Mouse (Mus musculus) lung, postnatal 0 days (tissue): ENCODE data around the gene Ppp1r9a. TPM values are rescaled to one million over a fixed set of nuclear protein-coding genes. Genes with fewer than 3 reads are reported as not detected.

ENCODE experiments used
- ATAC-seq: fragments of 200-750 bp; cut with Nextera tagmentation; 2 replicates; pipeline ENCODE4 v1.8.0; 2017; ENCODE audit warnings: moderate library complexity
- DNase-seq: peaks from one replicate; pipeline ENCODE4 v3.0.0-alpha.2; 2016; ENCODE audit warnings: low spot score
- H3K27ac ChIP-seq: fragments of 300-500 bp; sonication (generic); 2 replicates; pipeline ENCODE4 v1.5.1; 2014; ENCODE audit warnings: antibody characterized with exemption, mild to moderate bottlenecking, low read length, mixed read lengths
- H3K27me3 ChIP-seq: fragments of 300-500 bp; sonication (generic); replicated peaks from 2 replicates; pipeline ENCODE4 v1.6.1; 2014; ENCODE audit warnings: low read length, mixed read lengths; ENCODE audit not compliant: insufficient read depth
- H3K36me3 ChIP-seq: fragments of 300-500 bp; sonication (generic); 2 replicates; pipeline ENCODE4 v1.6.1; 2014; ENCODE audit warnings: low read length, mixed read lengths; ENCODE audit not compliant: insufficient read depth
- H3K4me1 ChIP-seq: fragments of 300-500 bp; sonication (generic); 2 replicates; pipeline ENCODE4 v1.6.1; 2014; ENCODE audit warnings: antibody characterized with exemption, low read depth, low read length, mixed read lengths; ENCODE audit not compliant: insufficient read depth
- H3K4me2 ChIP-seq: fragments of 300-500 bp; sonication (generic); replicated peaks from 2 replicates; pipeline ENCODE4 v1.6.1; 2014; ENCODE audit warnings: low read depth, mild to moderate bottlenecking, low read length, moderate library complexity, mixed read lengths
- H3K4me3 ChIP-seq: fragments of 300-500 bp; sonication (generic); 2 replicates; pipeline ENCODE4 v1.5.1; 2014; ENCODE audit warnings: low read depth, low read length
- H3K9ac ChIP-seq: fragments of 300-500 bp; sonication (generic); replicated peaks from 2 replicates; pipeline ENCODE4 v1.6.1; 2014; ENCODE audit warnings: low read depth, mild to moderate bottlenecking
- H3K9me3 ChIP-seq: fragments of 300-500 bp; sonication (generic); 2 replicates; pipeline ENCODE4 v1.6.1; 2016; ENCODE audit warnings: low read length, mixed read lengths
- CTCF ChIP-seq: IDR thresholded peaks from 2 replicates; pipeline ENCODE4 v1.5.1; 2016; ENCODE audit warnings: antibody characterized with exemption, mild to moderate bottlenecking
- EP300 ChIP-seq: IDR thresholded peaks from 2 replicates; pipeline ENCODE4 v1.6.1; 2016; ENCODE audit warnings: antibody characterized with exemption, mild to moderate bottlenecking, control low read depth
- WGBS: fragments of 180-500 bp; shearing (Covaris S2); extraction: QIAGEN DNeasy Blood & Tissue Kit; methylation state at CpG from one replicate; pipeline ENCODE4 v1.1.7; 2014; 5-methylcytosine and 5-hydroxymethylcytosine counted together
- polyA plus RNA-seq: library from polyadenylated mRNA; unstranded; fragments of >200 nt; fragmentation: Nextera tagmentation; extraction: Ambion mirVana; gene quantifications from 2 replicates; pipeline ENCODE4 v1.2.1, GENCODE M21; 2015

Ppp1r9a gene
- polyA plus RNA-seq, 1 experiment from 2014 or later = 11.2 TPM

- DNase-seq (no peak), ATAC-seq (no peak)
- no peak overlapping the region for H3K4me2 ChIP-seq
- 52% methylated on average over 14 of the region's 14 CpGs for WGBS
- H3K4me3 ChIP-seq = no peak overlapping the region
- H3K4me1 ChIP-seq = no peaks in the 10 kb centered on the region
- no peaks in the 10 kb centered on the region for H3K9me3 ChIP-seq
- TF ChIP-seq CTCF (no peak), EP300 (no peak)
- no peaks in the 10 kb centered on the region for H3K36me3 ChIP-seq
- H3K9ac ChIP-seq = no peak overlapping the region
- H3K27me3 ChIP-seq = no peaks in the 10 kb centered on the region
- H3K27ac ChIP-seq = no peak overlapping the region
Observed at GRCm38 (mm10) chr6:4925966-4926687, 23.4 kb downstream of the Ppp1r9a start.

GRCm38 (mm10) chr6:4930321-4930720, 27.6 kb downstream of the Ppp1r9a start:
- Histone ChIP-seq H3K27ac (no peak overlapping the region), H3K9ac (no peak overlapping the region), H3K4me3 (no peak overlapping the region), H3K4me1 (no peaks in the 10 kb centered on the region), H3K4me2 (no peak overlapping the region), H3K36me3 (no peaks in the 10 kb centered on the region), H3K9me3 (no peaks in the 10 kb centered on the region), H3K27me3 (no peaks in the 10 kb centered on the region)
- no peak for ATAC-seq
- no peak for DNase-seq
- TF ChIP-seq EP300 = no peak
- no peak for TF ChIP-seq CTCF
- WGBS = 88% methylated on average over 3 of the region's 3 CpGs

GRCm38 (mm10) chr6:4938901-4939300, 36.2 kb downstream of the Ppp1r9a start:
- no peak for ATAC-seq
- H3K4me3 ChIP-seq = no peak overlapping the region
- 38% methylated on average over 3 of the region's 3 CpGs for WGBS
- H3K4me2 ChIP-seq = no peak overlapping the region
- H3K36me3 ChIP-seq = no peaks in the 10 kb centered on the region
- H3K9me3 ChIP-seq = no peaks in the 10 kb centered on the region
- no peak overlapping the region for H3K27ac ChIP-seq
- no peaks in the 10 kb centered on the region for H3K4me1 ChIP-seq
- TF ChIP-seq EP300 (no peak), CTCF (no peak)
- DNase-seq = no peak
- no peaks in the 10 kb centered on the region for H3K27me3 ChIP-seq
- no peak overlapping the region for H3K9ac ChIP-seq

- Histone ChIP-seq H3K9me3 (no peaks in the 10 kb centered on the region), H3K4me2 (no peak overlapping the region), H3K27me3 (no peaks in the 10 kb centered on the region), H3K36me3 (no peaks in the 10 kb centered on the region), H3K4me1 (no peaks in the 10 kb centered on the region), H3K9ac (no peak overlapping the region), H3K27ac (no peak overlapping the region), H3K4me3 (no peak overlapping the region)
- WGBS = 64% methylated on average over 6 of the region's 6 CpGs
- DNase-seq (no peak), ATAC-seq (no peak)
- TF ChIP-seq CTCF = no peak
- no peak for TF ChIP-seq EP300
Observed at GRCm38 (mm10) chr6:4940086-4940485, 37.4 kb downstream of the Ppp1r9a start.

GRCm38 (mm10) chr6:4940639-4941038, 37.9 kb downstream of the Ppp1r9a start:
- no peak overlapping the region for H3K4me2 ChIP-seq
- H3K9me3 ChIP-seq = no peaks in the 10 kb centered on the region
- H3K27me3 ChIP-seq = no peaks in the 10 kb centered on the region
- 86% methylated on average over 9 of the region's 9 CpGs for WGBS
- H3K27ac ChIP-seq = no peak overlapping the region
- TF ChIP-seq EP300 (no peak), CTCF (no peak)
- H3K9ac ChIP-seq = no peak overlapping the region
- no peaks in the 10 kb centered on the region for H3K4me1 ChIP-seq
- ATAC-seq (no peak), DNase-seq (no peak)
- no peak overlapping the region for H3K4me3 ChIP-seq
- no peaks in the 10 kb centered on the region for H3K36me3 ChIP-seq

GRCm38 (mm10) chr6:4943821-4944220, 41.1 kb downstream of the Ppp1r9a start:
- no peak for ATAC-seq
- WGBS = 96% methylated on average over 2 of the region's 2 CpGs
- no peak overlapping the region for H3K9ac ChIP-seq

More at GRCm38 (mm10) chr6:4943821-4944220, 41.1 kb downstream of the Ppp1r9a start:
- H3K4me3 ChIP-seq = no peak overlapping the region
- TF ChIP-seq EP300 (no peak), CTCF (no peak)
- no peaks in the 10 kb centered on the region for H3K4me1 ChIP-seq
- no peak for DNase-seq
- no peak overlapping the region for H3K4me2 ChIP-seq
- H3K9me3 ChIP-seq = no peaks in the 10 kb centered on the region
- no peaks in the 10 kb centered on the region for H3K36me3 ChIP-seq
- no peak overlapping the region for H3K27ac ChIP-seq
- no peaks in the 10 kb centered on the region for H3K27me3 ChIP-seq
